Mouse (Mus musculus) myocyte (in vitro differentiated cells): Measurements from ENCODE around the gene Rabep1.

Source experiments
- CEBPB ChIP-seq: IDR thresholded peaks from 2 replicates; pipeline ENCODE4 v1.6.1; 2011; ENCODE audit warnings: mild to moderate bottlenecking, moderate library complexity; ENCODE audit not compliant: poor library complexity, insufficient read depth, severe bottlenecking
- E2F4 ChIP-seq: IDR thresholded peaks from one replicate; pipeline ENCODE4 v1.6.1; 2011; ENCODE audit warnings: mild to moderate bottlenecking, control low read depth, moderate library complexity; ENCODE audit not compliant: insufficient read depth
- MYOD1 ChIP-seq, 3 experiments: IDR thresholded peaks; one replicate each; pipeline ENCODE4 v1.6.1; 2011; ENCODE audit warnings: control low read depth in 2 of 3, low read depth in 2 of 3, mild to moderate bottlenecking in 2 of 3, moderate library complexity in 1 of 3; ENCODE audit not compliant: insufficient read length in 2 of 3, control insufficient read depth in 1 of 3
- POLR2A ChIP-seq: IDR thresholded peaks from one replicate; pipeline ENCODE4 v1.6.1; 2011; ENCODE audit warnings: low read depth, mild to moderate bottlenecking, control low read depth, moderate library complexity; ENCODE audit not compliant: insufficient read length

GRCm38 (mm10) chr11:70869811-70870210, 25.2 kb downstream of the Rabep1 start:
- TF ChIP-seq POLR2A: no peak
- no peak for TF ChIP-seq MYOD1 (IDR thresholded peaks at IDR 0.05; ENCODE audit: control insufficient read depth in 1 of 3, insufficient read length in 2 of 3, low read depth in 2 of 3)
- no peak for TF ChIP-seq E2F4
- TF ChIP-seq CEBPB: no peak
